Mouse (Mus musculus): Measurements from ENCODE around the gene Slc34a2.

DNA sequence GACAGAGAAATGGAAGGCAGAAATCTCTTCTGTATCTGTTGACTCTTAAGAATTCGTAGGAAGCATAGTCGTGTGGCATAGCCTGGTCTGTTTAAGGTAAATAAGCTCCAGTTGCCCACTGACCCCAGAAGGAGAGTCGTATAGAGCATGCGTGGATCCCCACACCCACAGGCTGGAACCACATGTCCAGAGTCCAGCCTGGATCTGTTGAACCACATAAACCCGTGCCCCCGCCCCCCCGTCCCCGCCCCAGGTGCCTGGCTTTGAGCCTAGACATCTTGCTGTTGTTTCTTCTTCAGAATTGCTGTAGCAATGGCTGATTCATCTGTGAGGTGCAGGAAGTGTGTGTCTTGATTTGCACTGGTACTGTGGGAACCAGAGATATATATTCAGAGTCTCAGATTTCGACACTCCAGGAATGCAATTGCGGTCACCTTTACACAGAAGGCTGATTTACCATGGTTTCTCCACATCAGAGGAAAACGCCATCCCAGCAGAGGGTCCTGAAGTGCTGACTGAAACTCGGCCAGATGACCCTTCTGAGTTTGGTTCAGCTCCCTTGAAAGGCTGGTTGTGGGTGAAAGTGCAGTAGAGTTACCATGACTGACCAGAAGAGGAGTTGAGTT is 64.1 kb downstream of the Slc34a2 start:
- no peak for TF ChIP-seq CTCF (IDR thresholded peaks at IDR 0.05; ENCODE audit: low read depth)
- no peak for TF ChIP-seq EP300 (IDR thresholded peaks at IDR 0.05; ENCODE audit: low read depth)

Data from liver, postnatal 0 days (tissue).